Mouse (Mus musculus) central nervous system, embryonic 11.5 days (tissue): ENCODE measurements around the gene Fthl17a. TPM values are rescaled to one million over a fixed set of nuclear protein-coding genes. Genes with fewer than 3 reads are reported as not detected.

Experiments
- polyA plus RNA-seq: library from polyadenylated mRNA; depleted of rRNA; stranded (reverse); fragments of >200 nt; gene quantifications from 2 replicates; pipeline ENCODE4 v1.2.3, GENCODE M21; 2012; rRNA removed

Fthl17a gene
- polyA plus RNA-seq, result not detected in 2 replicates

GRCm38 (mm10) chrX:85249379-85249778 lies at the start of gene Fthl17a:
Gene Fthl17a (plus strand): TSS chrX:85249679.

